Mouse (Mus musculus) activated CD4-positive, CD25-positive, alpha-beta regulatory T cell, adult 4 months (primary cell): ENCODE results near the gene Ip6k1. TPM values are rescaled to one million over a fixed set of nuclear protein-coding genes. Genes with fewer than 3 reads are reported as not detected.

Source experiments
- ATAC-seq: one replicate; pipeline ENCODE4 v1.8.0; 2017
- polyA plus RNA-seq, 2 experiments: library from polyadenylated mRNA; unstranded; fragments of 100-300 nt; shearing (Covaris generic); gene quantifications; one replicate each; pipeline ENCODE4 v1.2.1; 2017

Ip6k1 gene
- polyA plus RNA-seq, 2 experiments from 2014 or later, result 36.7 to 47.6 TPM

DNA sequence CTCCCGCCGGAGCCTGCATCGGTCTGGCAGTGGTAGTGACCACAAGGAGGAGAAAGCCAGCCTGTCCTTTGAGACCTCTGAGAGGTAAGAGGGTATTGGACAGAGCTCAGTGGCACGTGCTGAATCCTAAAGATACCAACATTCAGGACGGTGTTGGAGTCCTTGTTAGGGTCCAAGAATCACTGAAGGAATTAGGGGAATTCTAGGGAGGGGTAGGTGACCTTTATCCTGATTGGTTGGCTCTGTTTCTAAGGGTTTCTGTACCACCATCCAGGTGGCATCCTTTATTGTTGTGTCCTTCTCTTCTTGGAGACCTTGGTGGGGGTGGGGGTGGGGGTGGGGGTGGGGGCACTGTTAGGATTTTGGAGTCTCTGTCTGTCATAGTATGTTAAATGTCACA lies 29.8 kb downstream of the Ip6k1 start:
- no peak for ATAC-seq

DNA sequence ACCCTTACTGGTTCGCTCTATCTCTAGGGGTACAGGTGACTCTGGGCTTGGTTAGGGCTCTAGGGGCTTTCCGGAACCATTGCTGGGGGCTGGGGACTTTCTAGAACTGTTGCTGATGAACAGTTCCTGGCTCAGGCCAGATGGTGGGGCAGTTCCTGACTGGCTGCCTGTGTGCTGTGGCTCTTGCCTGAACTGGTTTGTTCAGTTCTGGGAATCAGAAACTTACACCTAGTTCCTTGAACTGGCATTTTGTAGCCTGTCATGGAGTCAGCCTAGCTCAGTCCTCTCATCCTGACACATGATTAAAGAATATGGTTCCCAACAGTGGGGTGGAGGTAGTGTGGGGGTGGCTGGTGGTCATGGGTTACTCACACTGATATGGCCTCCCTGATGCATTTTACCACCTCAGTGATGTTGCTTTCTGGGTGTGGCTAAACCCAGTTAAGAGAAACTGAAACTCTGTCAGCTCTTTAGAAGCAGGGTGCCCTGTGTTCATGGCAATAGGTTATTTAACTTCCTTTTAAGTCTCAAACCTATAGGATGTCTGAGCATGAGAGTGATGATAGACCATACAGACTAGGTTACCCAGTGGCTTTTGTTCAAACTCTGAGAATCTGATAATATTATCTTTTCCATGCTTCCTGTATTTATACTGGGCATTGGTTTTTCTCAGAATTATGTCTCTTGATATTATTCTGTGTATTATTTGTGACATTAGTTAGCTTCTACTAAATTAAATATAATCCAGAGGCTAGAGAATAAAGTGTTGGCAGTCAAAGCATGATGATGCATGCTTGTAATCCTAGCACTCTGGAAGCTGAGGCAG lies 33.2 kb downstream of the Ip6k1 start:
- peak; percentile 81 for ATAC-seq

DNA sequence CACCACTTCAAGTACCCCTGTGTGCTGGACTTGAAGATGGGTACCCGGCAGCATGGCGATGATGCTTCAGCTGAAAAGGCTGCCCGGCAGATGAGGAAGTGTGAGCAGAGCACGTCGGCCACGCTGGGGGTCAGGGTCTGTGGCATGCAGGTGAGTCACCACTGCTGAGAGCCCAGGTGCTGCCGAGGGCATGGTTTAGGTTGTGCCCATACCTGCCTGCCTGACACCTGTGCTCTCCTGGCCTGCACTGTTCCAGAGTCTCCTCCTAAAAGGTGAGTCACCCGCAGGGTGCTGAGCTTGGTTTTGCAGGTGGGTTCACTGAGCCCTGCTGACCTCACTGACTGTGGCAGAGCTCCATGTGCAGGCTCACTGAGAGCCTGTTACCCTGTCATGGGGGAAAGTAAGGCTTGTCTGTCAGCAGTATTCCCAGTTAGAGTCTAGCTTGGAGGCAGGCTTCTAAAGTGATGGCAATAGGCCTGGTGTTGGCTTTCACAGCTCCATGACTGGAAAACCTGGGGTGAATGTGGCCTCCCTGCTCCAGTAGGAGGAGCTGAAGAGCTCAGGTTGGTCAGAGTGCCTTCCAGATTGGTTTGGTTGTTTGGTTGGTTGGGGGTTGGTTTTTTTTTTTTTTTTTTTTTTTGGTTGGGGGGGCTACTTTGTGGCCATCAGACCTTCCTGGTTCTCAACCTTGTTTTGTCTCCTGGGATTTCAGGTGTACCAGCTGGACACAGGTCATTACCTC lies 42.6 kb downstream of the Ip6k1 start:
- no peak for ATAC-seq

DNA sequence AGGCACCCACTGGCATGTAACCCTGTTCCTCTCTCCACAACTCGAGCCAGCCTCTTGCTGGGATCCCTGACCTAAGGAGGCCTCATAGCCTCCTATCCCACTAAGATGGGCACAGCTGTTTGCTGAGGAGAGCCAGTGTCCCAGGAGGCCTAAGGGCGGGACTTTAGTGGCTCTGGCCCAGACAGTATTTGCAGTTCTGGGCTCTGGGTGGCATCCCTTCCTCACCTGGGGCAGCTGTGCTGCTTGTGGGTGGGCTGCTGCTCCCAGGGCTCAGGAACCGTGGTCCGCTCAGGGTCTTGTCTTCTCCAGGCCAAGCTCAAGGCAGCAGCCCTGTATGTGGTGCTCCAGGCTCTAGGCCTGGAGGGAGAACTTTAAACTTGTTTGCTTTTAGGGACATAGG lies 44.3 kb downstream of the Ip6k1 start:
- no peak for ATAC-seq

DNA sequence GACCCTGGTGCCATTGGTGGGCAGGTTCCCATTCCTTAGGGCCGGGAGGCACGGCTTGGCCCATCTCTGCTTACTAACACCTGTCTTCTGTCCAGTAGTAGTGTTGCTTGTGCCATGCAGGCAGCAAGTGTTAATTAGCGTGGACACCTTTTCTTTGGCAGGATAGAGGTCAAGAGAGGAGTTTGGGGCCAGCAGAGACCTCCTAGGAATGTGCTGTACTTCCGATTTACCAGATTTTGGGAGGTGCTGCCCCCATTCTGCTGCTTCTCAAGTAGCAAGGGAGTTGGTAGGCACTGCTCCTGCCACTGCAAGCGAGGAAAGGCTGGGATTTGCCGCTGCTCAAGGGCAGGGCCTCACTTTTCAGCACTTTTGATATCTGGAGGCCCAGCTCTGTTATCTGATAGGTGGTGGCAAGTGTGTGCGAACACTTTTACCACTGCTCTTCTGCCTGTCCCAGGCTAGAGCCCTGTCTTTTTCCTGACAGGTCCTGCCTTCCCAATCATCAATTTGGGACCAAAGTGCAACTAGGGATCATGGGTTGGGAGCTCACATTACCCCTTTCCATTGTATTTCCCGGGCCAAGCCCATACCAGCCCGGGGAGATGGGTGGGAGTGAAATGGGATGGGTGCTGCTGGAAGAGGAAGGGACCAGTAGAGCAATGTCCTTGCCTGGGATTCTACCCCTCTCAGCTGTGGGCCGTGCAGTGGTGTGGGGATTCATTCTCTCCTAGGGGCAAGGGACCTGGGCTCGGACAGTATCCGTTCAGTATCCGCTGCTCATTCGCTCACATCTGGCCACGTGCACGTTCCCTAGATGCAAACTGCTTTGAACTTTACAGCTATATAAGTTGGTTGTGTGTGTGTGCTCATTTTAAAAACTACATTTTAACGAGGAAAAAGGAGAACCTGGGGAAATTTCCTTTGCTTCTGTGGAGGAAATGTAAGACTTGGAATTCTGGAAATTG lies 45.6 kb downstream of the Ip6k1 start:
- no peak for ATAC-seq

DNA sequence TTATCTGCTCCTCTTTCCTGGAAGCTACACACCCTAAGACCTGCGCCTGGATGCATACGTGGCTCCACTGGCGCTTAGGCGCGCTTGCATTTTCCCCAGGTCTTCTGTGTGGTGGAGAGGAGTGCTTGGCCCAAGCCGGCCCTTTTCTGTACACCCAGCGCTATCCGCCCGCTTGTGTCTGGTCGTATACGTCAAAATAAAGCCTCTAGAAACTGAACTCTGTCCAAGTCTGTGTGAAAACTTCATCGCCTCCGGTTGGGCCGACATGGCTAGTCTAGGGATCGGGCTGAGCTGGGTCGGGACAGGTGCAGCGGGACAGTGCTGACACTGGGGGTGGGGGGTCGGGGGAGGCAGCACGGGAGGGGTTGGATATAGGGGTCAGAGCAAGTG lies 46.3 kb downstream of the Ip6k1 start:
- ATAC-seq, result no peak

DNA sequence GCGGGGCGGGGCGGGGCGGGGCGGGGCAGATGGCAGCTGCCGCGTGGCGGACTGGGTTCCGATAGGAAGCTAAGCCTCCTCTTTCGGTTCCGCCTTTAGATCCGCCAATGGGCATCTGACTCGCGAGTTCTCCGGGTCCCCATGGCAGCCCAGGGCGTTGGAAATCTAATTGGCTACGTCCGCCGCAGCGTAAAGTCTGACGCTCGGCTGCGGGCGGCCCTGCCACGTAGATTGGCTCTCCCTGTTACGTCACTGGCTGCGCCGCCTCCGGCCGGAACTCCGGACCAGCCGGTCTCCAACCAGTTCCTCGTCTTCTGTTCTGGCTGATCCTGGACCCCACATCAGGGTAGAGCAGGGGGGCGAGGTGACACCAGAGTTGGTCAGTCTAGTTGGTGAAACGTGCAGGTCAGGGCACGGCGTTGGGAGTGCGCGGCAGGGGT lies 46.7 kb downstream of the Ip6k1 start, which contains the start of gene Gmppb:
Gene Gmppb (plus strand): TSS at position 227 of the 440 bp plus-strand sequence.
- peak; percentile 93 for ATAC-seq

DNA sequence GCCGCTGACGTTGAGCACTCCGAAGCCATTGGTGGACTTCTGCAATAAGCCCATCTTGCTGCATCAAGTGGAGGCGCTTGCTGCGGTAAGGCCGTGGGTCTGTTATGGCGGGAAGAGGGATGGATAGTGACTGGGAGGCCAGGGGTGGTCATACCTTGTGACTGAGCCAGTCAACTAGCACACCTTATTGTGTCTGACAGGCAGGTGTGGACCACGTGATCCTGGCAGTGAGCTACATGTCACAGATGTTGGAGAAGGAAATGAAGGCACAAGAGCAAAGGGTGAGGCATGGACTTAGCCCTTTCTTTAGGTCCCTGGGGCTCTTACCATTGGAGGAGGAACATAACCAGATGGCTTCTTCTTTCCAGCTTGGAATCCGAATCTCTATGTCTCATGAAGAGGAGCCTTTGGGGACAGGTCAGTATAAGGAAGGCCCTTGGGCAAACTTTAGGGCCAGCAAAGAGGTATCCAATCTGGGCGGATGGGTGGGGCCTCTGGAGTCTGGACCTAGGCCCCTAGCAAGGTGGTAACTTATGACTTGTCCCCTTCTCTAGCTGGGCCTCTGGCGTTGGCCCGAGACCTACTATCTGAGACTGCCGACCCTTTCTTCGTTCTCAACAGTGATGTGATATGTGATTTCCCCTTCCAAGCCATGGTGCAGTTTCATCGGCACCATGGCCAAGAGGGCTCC lies 47.4 kb downstream of the Ip6k1 start:
- no peak for ATAC-seq

DNA sequence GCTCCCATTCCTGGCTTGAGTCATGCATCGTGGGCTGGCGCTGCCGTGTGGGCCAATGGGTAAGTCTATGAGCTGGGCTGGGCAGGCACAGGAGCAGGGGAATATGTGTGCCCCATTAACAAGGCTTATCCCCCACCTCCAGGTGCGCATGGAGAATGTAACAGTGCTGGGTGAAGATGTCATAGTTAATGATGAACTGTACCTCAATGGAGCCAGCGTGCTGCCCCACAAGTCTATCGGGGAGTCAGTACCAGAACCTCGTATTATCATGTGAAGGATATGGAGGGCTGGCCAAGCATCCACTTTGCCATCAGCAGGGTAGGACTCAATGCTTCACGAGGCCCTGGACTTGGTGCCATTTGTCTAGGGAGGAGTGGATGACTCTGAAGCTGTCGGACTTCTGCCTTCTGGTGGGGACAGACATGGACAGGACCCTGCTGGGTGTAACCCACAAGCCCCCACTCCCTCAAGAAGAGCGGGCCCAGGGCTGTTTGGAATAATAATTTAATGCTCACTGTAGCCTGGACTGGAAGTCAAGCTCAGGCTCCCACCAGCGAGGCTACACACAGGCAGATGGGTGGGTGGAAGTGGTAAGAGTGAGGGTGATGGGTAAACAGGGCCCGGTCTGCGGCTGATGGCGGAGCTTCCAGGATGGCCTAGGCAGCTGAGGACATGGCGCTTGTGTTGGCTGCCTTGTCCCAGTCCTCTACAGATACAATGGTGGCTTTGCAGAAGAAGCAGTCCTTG lies 49.1 kb downstream of the Ip6k1 start:
- no peak for ATAC-seq

DNA sequence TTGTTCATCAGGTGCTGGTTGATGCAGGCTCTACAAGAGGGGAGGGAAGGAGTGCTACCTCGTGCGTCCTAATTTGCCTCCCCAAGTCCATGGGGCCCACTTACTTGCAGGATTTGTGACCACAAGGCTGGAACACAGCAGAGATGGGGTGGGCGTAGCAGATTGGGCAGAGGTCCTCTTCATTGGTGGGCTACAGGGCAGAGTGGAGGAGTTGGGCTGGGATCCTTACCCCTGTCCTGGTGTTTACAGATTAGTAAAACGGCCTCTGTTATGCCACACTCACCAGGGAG lies 49.6 kb downstream of the Ip6k1 start:
- no peak for ATAC-seq

DNA sequence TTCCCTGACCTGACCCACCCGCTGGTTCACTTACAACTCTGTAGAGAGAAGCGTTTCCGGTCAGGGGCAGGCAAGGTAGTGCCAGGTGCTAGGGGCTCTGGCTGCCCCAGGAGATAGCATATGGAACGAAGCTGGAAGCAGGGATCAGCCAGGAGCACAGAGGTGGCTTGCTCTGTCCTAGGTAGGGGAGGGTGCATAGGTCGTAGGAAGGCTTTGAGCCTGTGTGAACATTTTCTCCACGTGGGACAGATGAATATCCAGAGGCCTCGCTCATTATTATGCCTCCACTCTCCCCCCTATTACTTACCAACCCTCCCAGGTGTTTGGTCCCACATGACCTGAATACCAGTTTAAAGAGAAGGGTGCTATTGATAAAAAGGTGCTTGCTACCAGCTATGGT lies 50.1 kb downstream of the Ip6k1 start:
- no peak for ATAC-seq

DNA sequence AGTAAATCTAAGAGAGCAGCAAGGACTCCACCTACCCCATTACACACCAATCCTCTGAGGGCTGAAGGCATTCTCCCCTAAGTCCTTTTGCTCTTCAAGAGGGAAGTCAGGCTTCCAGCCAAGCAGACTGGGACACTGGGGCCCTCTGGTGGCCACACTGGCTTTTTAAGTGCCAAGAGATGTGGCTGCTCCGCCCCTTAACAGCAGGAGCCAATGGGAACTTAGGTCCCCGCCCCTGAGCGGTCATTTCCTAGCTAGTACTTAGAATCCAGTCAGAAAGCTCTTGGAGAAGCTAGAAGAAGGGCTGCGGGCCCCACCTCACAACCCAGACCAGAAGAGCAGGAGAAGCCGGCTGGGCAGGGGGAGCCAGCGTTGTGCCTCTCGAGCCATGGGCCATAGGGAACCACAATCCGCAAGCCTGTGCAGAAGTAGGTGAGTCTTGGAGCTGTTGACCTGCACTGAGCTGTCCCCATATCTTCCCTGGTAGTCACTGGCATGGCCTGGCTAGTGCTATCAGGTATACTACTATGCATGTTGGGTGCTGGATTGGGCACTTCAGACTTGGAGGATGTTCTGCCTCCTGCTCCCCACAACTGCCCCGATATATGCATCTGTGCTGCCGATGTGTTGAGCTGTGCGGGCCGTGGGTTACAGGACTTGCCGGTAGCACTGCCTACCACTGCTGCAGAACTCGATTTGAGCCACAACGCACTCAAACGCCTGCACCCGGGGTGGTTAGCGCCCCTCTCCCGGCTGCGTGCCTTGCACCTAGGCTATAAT lies 50.8 kb downstream of the Ip6k1 start, which contains the start of gene Amigo3:
Gene Amigo3 (plus strand): TSS at position 275 of the 780 bp plus-strand sequence.
- ATAC-seq, result peak; percentile 54

DNA sequence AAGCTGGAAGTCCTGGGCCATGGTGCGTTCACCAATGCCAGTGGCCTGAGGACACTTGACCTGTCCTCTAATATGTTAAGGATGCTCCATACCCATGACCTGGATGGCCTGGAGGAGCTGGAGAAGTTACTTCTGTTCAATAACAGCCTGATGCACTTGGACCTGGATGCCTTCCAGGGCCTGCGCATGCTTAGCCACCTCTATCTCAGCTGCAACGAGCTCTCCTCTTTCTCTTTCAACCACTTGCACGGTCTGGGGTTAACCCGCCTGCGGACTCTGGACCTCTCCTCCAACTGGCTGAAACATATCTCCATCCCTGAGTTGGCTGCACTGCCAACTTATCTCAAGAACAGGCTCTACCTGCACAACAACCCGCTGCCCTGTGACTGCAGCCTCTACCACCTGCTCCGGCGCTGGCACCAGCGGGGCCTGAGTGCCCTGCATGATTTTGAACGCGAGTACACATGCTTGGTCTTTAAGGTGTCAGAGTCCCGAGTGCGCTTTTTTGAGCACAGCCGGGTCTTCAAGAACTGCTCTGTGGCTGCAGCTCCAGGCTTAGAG lies 51.4 kb downstream of the Ip6k1 start:
- ATAC-seq, result no peak

DNA sequence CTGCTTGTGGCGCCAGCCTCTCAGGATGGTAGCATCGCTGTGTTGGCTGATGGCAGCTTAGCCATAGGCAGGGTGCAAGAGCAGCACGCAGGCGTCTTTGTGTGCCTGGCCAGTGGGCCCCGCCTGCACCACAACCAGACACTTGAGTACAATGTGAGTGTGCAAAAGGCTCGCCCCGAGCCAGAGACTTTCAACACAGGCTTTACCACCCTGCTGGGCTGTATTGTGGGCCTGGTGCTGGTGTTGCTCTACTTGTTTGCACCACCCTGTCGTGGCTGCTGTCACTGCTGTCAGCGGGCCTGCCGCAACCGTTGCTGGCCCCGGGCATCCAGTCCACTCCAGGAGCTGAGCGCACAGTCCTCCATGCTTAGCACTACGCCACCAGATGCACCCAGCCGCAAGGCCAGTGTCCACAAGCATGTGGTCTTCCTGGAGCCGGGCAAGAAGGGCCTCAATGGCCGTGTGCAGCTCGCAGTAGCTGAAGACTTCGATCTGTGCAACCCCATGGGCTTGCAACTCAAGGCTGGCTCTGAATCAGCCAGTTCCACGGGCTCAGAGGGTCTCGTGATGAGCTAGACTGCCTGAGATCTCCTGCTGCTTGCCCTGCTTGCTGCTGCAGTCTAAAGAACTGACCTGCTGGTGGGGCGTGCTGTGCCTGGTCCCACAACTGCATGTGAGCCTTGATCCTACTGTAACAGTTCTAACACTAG lies 52.2 kb downstream of the Ip6k1 start:
- ATAC-seq, result no peak

DNA sequence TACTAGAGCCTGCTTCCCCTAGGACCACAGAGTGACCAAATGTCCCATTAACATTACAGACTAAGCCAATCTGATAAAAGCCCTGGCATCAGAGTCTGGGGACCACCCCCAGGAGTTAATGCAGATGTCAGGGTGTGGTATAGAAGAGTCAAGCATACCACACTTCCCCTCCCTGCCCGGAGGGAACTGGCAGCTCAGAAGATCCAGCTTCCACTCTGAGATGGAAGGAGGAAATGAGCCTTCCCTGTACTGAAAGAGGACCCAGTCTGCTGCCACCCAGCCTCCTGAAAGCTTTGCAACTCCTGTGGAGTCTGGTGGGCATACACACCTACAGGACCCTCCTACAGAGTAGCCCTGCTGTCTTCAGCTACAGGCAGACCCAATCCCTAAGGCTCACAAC lies 52.8 kb downstream of the Ip6k1 start:
- ATAC-seq, result no peak

DNA sequence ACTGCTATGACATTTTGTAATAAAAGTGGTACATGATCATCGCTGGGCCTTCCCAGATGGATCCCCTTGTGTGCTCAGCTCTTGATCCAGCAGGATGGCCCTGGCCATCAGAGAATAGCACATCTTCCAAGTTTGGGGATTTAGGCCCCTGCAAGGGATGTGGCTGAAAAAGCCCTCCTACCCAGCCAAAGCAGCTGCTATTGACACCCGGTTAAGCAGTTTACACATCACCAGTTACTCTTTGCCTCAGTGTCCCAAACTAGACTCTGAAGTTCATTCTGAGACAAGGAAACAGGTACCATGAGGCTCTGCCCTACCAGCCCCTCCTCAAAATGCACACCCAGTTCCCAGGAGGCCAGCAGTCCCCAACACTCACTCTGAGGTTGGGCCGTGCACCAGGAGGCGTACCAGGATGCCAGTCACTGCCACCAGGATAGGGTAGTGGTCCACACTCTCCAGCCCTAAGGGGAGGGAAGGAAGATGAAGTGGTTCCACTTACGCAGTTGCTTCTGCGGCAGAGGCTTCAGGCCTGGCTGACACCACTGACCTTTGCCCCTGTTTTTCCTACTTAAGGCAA lies 53.4 kb downstream of the Ip6k1 start:
- ATAC-seq, result no peak

DNA sequence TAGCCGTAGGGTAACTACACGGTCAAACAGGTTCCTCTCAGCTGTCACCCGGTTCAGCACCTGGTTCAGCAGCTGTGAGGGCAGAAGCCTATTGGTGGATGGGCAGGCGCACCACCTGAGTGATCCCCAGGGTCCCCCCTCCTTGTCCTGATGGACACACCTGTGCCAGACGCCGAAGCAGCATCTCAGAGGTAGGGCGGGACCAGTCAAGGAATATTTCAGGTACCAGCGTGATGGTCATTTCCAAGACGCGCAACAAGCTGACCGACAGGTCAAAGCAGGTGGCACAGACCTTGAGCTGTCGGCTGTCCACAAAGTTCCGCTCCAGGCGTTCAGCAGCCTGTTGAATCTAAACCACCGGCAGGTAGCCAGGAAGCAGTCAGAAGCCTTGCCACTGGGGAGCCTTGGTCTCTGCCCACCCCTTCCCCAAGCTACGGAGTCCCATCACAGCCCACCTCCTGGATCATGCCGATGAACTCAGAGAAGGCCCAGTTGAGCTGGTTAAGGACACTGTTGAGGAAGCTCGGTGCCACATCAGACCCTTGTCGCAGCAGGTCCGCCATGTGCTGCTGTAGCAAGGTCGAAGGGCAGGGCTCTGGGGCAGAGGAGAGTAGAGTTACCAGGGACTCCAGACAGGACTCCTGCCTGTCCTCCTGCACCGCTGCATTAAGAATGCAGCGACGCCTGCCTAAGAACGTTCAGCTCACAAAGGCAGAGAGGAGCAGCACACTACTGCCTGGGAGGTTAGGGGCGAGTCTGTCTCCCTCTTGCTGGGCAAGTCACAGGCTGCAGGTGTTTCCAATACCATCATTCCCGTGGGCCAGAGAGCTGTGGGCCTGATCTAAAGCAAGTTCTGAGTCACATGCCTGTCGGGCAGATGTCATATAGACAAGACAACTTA lies 54.3 kb downstream of the Ip6k1 start:
- ATAC-seq, result no peak

DNA sequence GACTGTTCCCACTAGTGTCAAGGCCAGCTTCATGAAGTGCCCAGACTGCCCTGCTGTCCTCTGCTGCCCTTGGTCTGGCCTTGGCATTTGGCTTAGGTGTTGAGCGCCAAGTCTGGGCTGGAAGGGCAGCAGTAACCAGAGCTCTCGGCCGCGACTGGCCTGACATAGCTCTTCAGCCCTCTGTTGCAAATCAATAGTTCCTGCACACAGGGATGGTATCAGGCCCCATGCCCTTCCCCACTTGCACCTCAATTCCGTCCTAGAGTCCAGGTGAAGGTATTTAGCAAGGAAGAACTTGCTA lies 54.9 kb downstream of the Ip6k1 start:
- no peak for ATAC-seq
